Mouse (Mus musculus): Measurements from ENCODE around the gene Matn1. TPM values are rescaled to one million over a fixed set of nuclear protein-coding genes. Genes with fewer than 3 reads are reported as not detected.

Gene Matn1
- total RNA-seq, 2 experiments from 2014 or later = not detected

GRCm38 (mm10) chr4:130909167-130909874 is 34.9 kb upstream of the Matn1 start:
- no peak overlapping the region for H3K27ac ChIP-seq
- TF ChIP-seq CTCF (IDR thresholded peaks at IDR 0.05) = no peak
- intact Hi-C loops (cut with DNase I) = no loop called here

GRCm38 (mm10) chr4:130910666-130911065 is 33.5 kb upstream of the Matn1 start:
- no peak overlapping the region for H3K27ac ChIP-seq
- H3K4me3 ChIP-seq = no peak overlapping the region
- DNase-seq = no peak
- TF ChIP-seq CTCF (IDR thresholded peaks at IDR 0.05) = no peak
- intact Hi-C loops (cut with DNase I) = no loop called here

More at GRCm38 (mm10) chr4:130909167-130909874, 34.9 kb upstream of the Matn1 start:
- H3K4me3 ChIP-seq = no peak overlapping the region
- DNase-seq = no peak

- Histone ChIP-seq H3K4me3 (no peak overlapping the region), H3K27ac (no peak overlapping the region)
- intact Hi-C loops (cut with DNase I) = no loop called here
- no peak for DNase-seq
- TF ChIP-seq CTCF (IDR thresholded peaks at IDR 0.05) = no peak
Observed at GRCm38 (mm10) chr4:130912626-130913025, 31.6 kb upstream of the Matn1 start.

GRCm38 (mm10) chr4:130913077-130913476 is 31.1 kb upstream of the Matn1 start, which contains the start of gene Laptm5:
Laptm5 (plus strand) TSS chr4:130913125.
- DNase-seq = peak; percentile 51
- intact Hi-C loops (cut with DNase I) = no loop called here
- TF ChIP-seq CTCF (IDR thresholded peaks at IDR 0.05) = no peak
- H3K4me3 ChIP-seq = peak within 1 kb of the TSS; percentile 51
- peak within 1 kb of the TSS; percentile 40 for H3K27ac ChIP-seq

GRCm38 (mm10) chr4:130913511-130913910 is 30.7 kb upstream of the Matn1 start:
- no peak for TF ChIP-seq CTCF (IDR thresholded peaks at IDR 0.05)
- intact Hi-C loops (cut with DNase I) = no loop called here
- peak overlapping the region; percentile 51 for H3K4me3 ChIP-seq
- no peak for DNase-seq
- peak overlapping the region; percentile 40 for H3K27ac ChIP-seq

GRCm38 (mm10) chr4:130914011-130914410 is 30.2 kb upstream of the Matn1 start:
- intact Hi-C loops (cut with DNase I) = no loop called here
- H3K4me3 ChIP-seq = peak overlapping the region; percentile 51
- H3K27ac ChIP-seq = peak overlapping the region; percentile 40
- no peak for DNase-seq
- TF ChIP-seq CTCF (IDR thresholded peaks at IDR 0.05) = no peak

GRCm38 (mm10) chr4:130914527-130914926 is 29.7 kb upstream of the Matn1 start:
- H3K27ac ChIP-seq = no peak overlapping the region
- H3K4me3 ChIP-seq = peak overlapping the region; percentile 49
- intact Hi-C loops (cut with DNase I) = no loop called here
- DNase-seq = no peak
- TF ChIP-seq CTCF (IDR thresholded peaks at IDR 0.05) = no peak

- no peak for TF ChIP-seq CTCF (IDR thresholded peaks at IDR 0.05)
- Histone ChIP-seq H3K27ac (no peak overlapping the region), H3K4me3 (peak overlapping the region; percentile 49)
- intact Hi-C loops (cut with DNase I) = no loop called here
- DNase-seq = no peak
Observed at GRCm38 (mm10) chr4:130915006-130915667, 29.0 kb upstream of the Matn1 start.

- no peak for DNase-seq
- no peak for TF ChIP-seq CTCF (IDR thresholded peaks at IDR 0.05)
- Histone ChIP-seq H3K4me3 (peak overlapping the region; percentile 11; the same call in 1 of the 2 replicates), H3K27ac (no peak overlapping the region)
- intact Hi-C loops (cut with DNase I) = no loop called here
Observed at GRCm38 (mm10) chr4:130915668-130916035, 28.5 kb upstream of the Matn1 start.

GRCm38 (mm10) chr4:130916639-130917038 is 27.5 kb upstream of the Matn1 start:
- TF ChIP-seq CTCF (IDR thresholded peaks at IDR 0.05) = no peak
- Histone ChIP-seq H3K4me3 (no peak overlapping the region), H3K27ac (no peak overlapping the region)
- intact Hi-C loops (cut with DNase I) = no loop called here
- no peak for DNase-seq

GRCm38 (mm10) chr4:130917564-130917963 is 26.6 kb upstream of the Matn1 start:
- DNase-seq = no peak
- no peak for TF ChIP-seq CTCF (IDR thresholded peaks at IDR 0.05)
- intact Hi-C loops (cut with DNase I) = no loop called here
- H3K4me3 ChIP-seq = no peak overlapping the region
- H3K27ac ChIP-seq = peak overlapping the region; percentile 50

- TF ChIP-seq CTCF (IDR thresholded peaks at IDR 0.05) = no peak
- no peak overlapping the region for H3K4me3 ChIP-seq
- no peak overlapping the region for H3K27ac ChIP-seq
- intact Hi-C loops (cut with DNase I) = no loop called here
- peak; percentile 66 for DNase-seq
Observed at GRCm38 (mm10) chr4:130918805-130919749, 25.1 kb upstream of the Matn1 start.

Data from gastrocnemius, adult 2 months (tissue).